Comparison of ENCODE assay signal across 11 mouse cellular contexts in the genomic region with DNA sequence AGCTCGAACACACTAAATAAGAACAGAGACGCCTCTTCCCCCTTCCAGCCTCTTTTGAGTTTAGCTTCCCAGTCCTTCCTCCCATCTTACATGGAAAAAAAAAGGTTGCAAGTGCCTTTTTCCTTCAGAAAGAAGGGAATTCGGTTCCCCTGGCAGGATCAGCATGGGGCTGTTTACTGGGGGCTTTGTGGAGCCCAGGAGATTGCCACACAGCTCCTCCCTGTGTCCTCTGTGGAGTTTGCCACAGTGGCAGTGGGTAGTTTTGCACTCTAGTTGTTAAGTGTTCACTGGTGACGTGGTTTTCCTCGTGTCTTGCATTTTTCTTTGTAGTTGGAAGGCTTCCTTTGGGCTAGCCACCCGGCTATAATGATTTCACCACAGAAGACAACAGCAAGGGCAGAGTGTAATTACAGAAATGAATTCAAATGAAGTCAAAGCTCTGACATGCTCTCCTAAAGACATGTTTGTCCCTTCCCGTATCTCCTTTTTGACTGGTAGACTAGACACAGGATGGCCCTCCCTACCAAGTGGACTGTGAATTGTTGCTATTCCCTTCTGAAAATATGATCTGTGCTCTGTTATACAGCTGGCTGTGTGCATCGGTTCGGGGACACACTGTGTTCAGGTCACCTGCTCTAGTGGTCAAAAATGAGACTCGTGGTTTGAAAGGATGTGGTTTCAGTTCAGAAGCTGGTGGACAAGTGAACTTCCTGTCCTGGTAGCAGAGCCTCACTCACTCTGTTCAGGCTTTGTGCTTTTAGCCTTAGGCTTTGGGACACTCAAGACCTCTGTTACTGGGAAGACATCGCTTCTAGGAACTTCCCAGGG. TPM values are rescaled to one million over a fixed set of nuclear protein-coding genes. Genes with fewer than 3 reads are reported as not detected.
DNase-seq lines count a peak whose midpoint lies in the region; ATAC-seq lines count a peak whose summit lies in the region.
"Had no signal": no experiment of that assay in that cellular context is flagged by ENCODE, and none has a peak within 500 bp of the region (broad histone marks: within the 10 kb centered on the region; RNA-seq: fewer than 3 reads in every experiment).

No protein-coding gene starts in this region.

- peaks cover 27% of the 10 kb centered on the region for H3K36me3 ChIP-seq in heart, embryonic 12.5 days
- H3K36me3 ChIP-seq in hindbrain, embryonic 13.5 days, result peaks cover 12% of the 10 kb centered on the region
- H3K36me3 ChIP-seq in liver, embryonic 11.5 days (ENCODE audit: control insufficient read depth, insufficient read depth, low read length), result peaks cover 4% of the 10 kb centered on the region; the same call in 1 of the 2 replicates

- no peaks in the 10 kb centered on the region for H3K27me3 ChIP-seq in heart, embryonic 12.5 days (replicated peaks)
- H3K27me3 ChIP-seq in hindbrain, embryonic 13.5 days, result no peaks in the 10 kb centered on the region
- H3K27me3 ChIP-seq in liver, embryonic 11.5 days (replicated peaks; ENCODE audit: control insufficient read depth, insufficient read depth, low read length), result no peaks in the 10 kb centered on the region
- H3K27me3 ChIP-seq: intestine, embryonic 15.5 days; liver, embryonic 15.5 days had no signal

- H3K9me3 ChIP-seq in heart, embryonic 12.5 days (replicated peaks), result no peaks in the 10 kb centered on the region
- no peaks in the 10 kb centered on the region for H3K9me3 ChIP-seq in hindbrain, embryonic 13.5 days
- H3K9me3 ChIP-seq in liver, embryonic 11.5 days (ENCODE audit: control insufficient read depth, low read length), result no peaks in the 10 kb centered on the region
- H3K9me3 ChIP-seq: intestine, embryonic 15.5 days; liver, embryonic 15.5 days had no signal

- no peak overlapping the region for H3K27ac ChIP-seq in heart, embryonic 12.5 days (ENCODE audit: poor library complexity, severe bottlenecking)
- peak overlapping the region; percentile 47 for H3K27ac ChIP-seq in brown adipose tissue, adult 24 weeks (replicated peaks; ENCODE audit: low read depth, low read length)
- peak overlapping the region; percentile 66 for H3K27ac ChIP-seq in hindbrain, embryonic 13.5 days
- H3K27ac ChIP-seq in liver, embryonic 11.5 days (ENCODE audit: low read depth, low read length), result no peak overlapping the region
- H3K27ac ChIP-seq: intestine, embryonic 15.5 days; liver, embryonic 15.5 days had no signal

- WGBS in heart, embryonic 12.5 days, result 80% methylated on average over 11 of the region's 11 CpGs
- 49% methylated on average over 11 of the region's 11 CpGs for WGBS in hindbrain, embryonic 13.5 days
- WGBS in liver, embryonic 11.5 days, result 61% methylated on average over 11 of the region's 11 CpGs

- no peak for ATAC-seq in heart, embryonic 12.5 days (ENCODE audit: insufficient number of reproducible peaks, low FRiP score)
- peak; percentile 72; the same call in 1 of the 2 replicates for ATAC-seq in hindbrain, embryonic 13.5 days (ENCODE audit: low FRiP score)
- ATAC-seq in monocyte, adult 5-6 weeks (replicated peaks; ENCODE audit: insufficient number of reproducible peaks, low FRiP score, low TSS enrichment, poor library complexity, severe bottlenecking), result peak; percentile 59
- no peak for ATAC-seq in liver, embryonic 11.5 days (replicated peaks; ENCODE audit: low FRiP score)

- no peak for DNase-seq in heart, postnatal 4 days
- DNase-seq in ovary, postnatal 10 days (ENCODE audit: low spot score), result no peak
- DNase-seq in liver, embryonic 11.5 days (ENCODE audit: low spot score), result no peak
- no peak for DNase-seq in lung, postnatal 25 days (ENCODE audit: low spot score)
- DNase-seq: cerebellum, adult 9-11 months had no signal

- peaks cover 29% of the 10 kb centered on the region for H3K4me1 ChIP-seq in heart, embryonic 12.5 days (replicated peaks)
- peaks cover 14% of the 10 kb centered on the region for H3K4me1 ChIP-seq in brown adipose tissue, adult 24 weeks (ENCODE audit: control insufficient read depth, insufficient read depth, insufficient read length, low read length)
- peaks cover 18% of the 10 kb centered on the region for H3K4me1 ChIP-seq in hindbrain, embryonic 13.5 days (replicated peaks)
- peaks cover 4% of the 10 kb centered on the region; the same call in 1 of the 2 replicates for H3K4me1 ChIP-seq in liver, embryonic 11.5 days (replicated peaks; ENCODE audit: control insufficient read depth, insufficient read depth, low read length)

- H3K4me3 ChIP-seq in heart, embryonic 12.5 days, result no peak overlapping the region
- H3K4me3 ChIP-seq in brown adipose tissue, adult 24 weeks (ENCODE audit: insufficient read depth, low read depth, low read length), result no peak overlapping the region
- H3K4me3 ChIP-seq in hindbrain, embryonic 13.5 days, result no peak overlapping the region
- no peak overlapping the region for H3K4me3 ChIP-seq in liver, embryonic 11.5 days (ENCODE audit: low read depth, low read length)
- H3K4me3 ChIP-seq: intestine, embryonic 15.5 days; liver, embryonic 15.5 days had no signal

- H3K4me2 ChIP-seq in heart, embryonic 12.5 days, result no peak overlapping the region
- H3K4me2 ChIP-seq in hindbrain, embryonic 13.5 days, result no peak overlapping the region
- no peak overlapping the region for H3K4me2 ChIP-seq in liver, embryonic 11.5 days
- H3K4me2 ChIP-seq: intestine, embryonic 15.5 days; liver, embryonic 15.5 days had no signal

- 0 out of 2 replicates have a peak overlapping the region, but pooled peaks have one; percentile 19 for H3K9ac ChIP-seq in heart, embryonic 12.5 days
- H3K9ac ChIP-seq in hindbrain, embryonic 13.5 days, result no peak overlapping the region
- no peak overlapping the region for H3K9ac ChIP-seq in liver, embryonic 11.5 days (ENCODE audit: low read depth, low read length)
- H3K9ac ChIP-seq: intestine, embryonic 15.5 days; liver, embryonic 15.5 days had no signal

RNA-seq across cellular contexts. Expression of gene 1700056E22Rik, which starts 32.6 kb away (rescaled TPM):
- polyA plus RNA-seq in heart, embryonic 12.5 days (2016; fragmentation: Nextera tagmentation; extraction: Ambion mirVana), result 3.2 and 3.8 TPM in 2 replicates
- 1 to 10 TPM; 1.8 to 2.6 TPM for total RNA-seq in heart, postnatal 4 days (2021)
- polyA plus RNA-seq in brown adipose tissue, adult 24 weeks (2012; ENCODE audit: insufficient read depth, insufficient read length, missing spikeins), result 3.9 and 4.6 TPM in 2 replicates
- polyA plus RNA-seq in hindbrain, embryonic 13.5 days (2015; fragmentation: Nextera tagmentation; extraction: Ambion mirVana), result 1.3 TPM in 2 replicates
- total RNA-seq in monocyte, adult 5-6 weeks (2017), result 1.3 to 6.6 TPM (median 1.8 TPM) in 3 replicates
- polyA plus RNA-seq in liver, embryonic 11.5 days (2014; fragmentation: Nextera tagmentation; extraction: Ambion mirVana), result 0.70 and 0.95 TPM in 2 replicates

RNA-seq across cellular contexts. Expression of gene Dusp10, which starts 53.6 kb away (rescaled TPM):
- polyA plus RNA-seq in heart, embryonic 12.5 days (2016; fragmentation: Nextera tagmentation; extraction: Ambion mirVana), result 13.0 and 14.9 TPM in 2 replicates
- 10 to 100 TPM; 11.3 to 13.8 TPM for total RNA-seq in heart, postnatal 4 days (2021)
- polyA plus RNA-seq in brown adipose tissue, adult 24 weeks (2012; ENCODE audit: insufficient read depth, insufficient read length, missing spikeins), result 26.4 and 30.0 TPM in 2 replicates
- 4.7 and 5.2 TPM in 2 replicates for polyA plus RNA-seq in hindbrain, embryonic 13.5 days (2015; fragmentation: Nextera tagmentation; extraction: Ambion mirVana)
- 11.6 to 25.0 TPM (median 22.9 TPM) in 3 replicates for total RNA-seq in monocyte, adult 5-6 weeks (2017)
- polyA plus RNA-seq in liver, embryonic 11.5 days (2014; fragmentation: Nextera tagmentation; extraction: Ambion mirVana), result 5.4 and 6.1 TPM in 2 replicates

Comparison
In these comparisons a context has a peak if more than half of its experiments do, and no peak if none do; other contexts are left out.
1. ATAC-seq: peak in hindbrain, embryonic 13.5 days (single experiment) and monocyte, adult 5-6 weeks (single experiment); none in heart, embryonic 12.5 days (single experiment) and liver, embryonic 11.5 days (single experiment).
2. H3K27ac ChIP-seq: peak in brown adipose tissue, adult 24 weeks (single experiment) and hindbrain, embryonic 13.5 days (single experiment); none in heart, embryonic 12.5 days (single experiment) and liver, embryonic 11.5 days (single experiment).